Mouse (Mus musculus) hematopoietic stem cell, adult 5-6 weeks (primary cell): ENCODE results near the gene Dcbld2. TPM values are rescaled to one million over a fixed set of nuclear protein-coding genes. Genes with fewer than 3 reads are reported as not detected.
"Not testable (repeated sequence)": the region's sequence is repeated elsewhere in the genome, so short reads cannot be mapped to it uniquely, and the experiment has no call there.

ENCODE experiments used
- ATAC-seq, 2 experiments: fragments of 125-278 bp in 1 of 2; replicated peaks in 1 of 2; 2 replicates each; pipeline ENCODE4 v1.8.0; 2016 to 2017; ENCODE audit warnings: inconsistent platforms in 2 of 2, mild to moderate bottlenecking in 2 of 2, moderate number of reproducible peaks in 2 of 2, low read depth in 1 of 2, moderate TSS enrichment in 1 of 2; ENCODE audit not compliant: low FRiP score in 2 of 2, poor library complexity in 2 of 2, severe bottlenecking in 2 of 2, insufficient read depth in 1 of 2, low TSS enrichment in 1 of 2
- total RNA-seq: library from RNA; stranded (forward); fragments of 172-1452, 232-1000 nt; gene quantifications from 2 replicates; pipeline ENCODE4 v1.2.3, GENCODE M21; 2017

Dcbld2 gene
- total RNA-seq, 1 experiment from 2014 or later, result 0.94 TPM

DNA sequence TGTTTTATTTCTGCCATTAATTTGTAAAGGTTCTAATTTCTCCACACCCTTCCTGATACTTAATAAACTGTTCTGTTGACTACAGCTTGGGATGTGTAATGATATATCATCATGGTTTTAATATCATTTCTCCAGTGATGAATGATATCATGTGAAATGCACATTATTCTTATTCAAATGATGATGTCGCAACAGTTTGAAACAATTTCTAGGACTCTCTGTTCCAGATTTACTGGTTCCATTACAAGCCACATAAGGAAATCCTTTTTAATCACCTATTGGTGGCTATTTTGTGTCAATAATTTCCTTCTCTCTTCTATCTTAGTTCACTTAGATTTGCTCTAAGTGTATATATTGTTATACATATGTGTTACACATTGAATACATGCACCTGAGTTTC lies 24.1 kb downstream of the Dcbld2 start:
- ATAC-seq, result no peak

DNA sequence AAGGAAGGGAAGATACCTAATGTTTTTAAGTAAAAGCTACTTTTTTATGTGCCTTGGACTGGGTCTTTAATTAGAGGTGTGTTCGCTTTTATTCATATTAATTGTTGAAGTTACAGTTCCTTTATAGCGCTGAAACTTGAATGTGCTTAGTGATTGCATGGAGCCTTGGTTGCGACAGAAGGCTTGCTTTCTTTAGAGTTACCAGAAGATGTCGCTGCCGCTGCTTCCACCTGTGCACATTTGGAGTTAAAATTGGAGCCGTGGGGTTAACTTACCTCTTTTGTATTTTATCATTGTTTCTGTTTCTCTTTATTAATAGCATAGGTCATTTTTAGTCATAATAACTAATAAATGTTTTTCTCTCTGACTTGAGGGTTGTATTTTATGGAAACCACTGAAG lies 36.5 kb downstream of the Dcbld2 start:
- ATAC-seq, result peak in 1 of 2 experiments; percentile 49; a peak in 1 of 4 replicates

DNA sequence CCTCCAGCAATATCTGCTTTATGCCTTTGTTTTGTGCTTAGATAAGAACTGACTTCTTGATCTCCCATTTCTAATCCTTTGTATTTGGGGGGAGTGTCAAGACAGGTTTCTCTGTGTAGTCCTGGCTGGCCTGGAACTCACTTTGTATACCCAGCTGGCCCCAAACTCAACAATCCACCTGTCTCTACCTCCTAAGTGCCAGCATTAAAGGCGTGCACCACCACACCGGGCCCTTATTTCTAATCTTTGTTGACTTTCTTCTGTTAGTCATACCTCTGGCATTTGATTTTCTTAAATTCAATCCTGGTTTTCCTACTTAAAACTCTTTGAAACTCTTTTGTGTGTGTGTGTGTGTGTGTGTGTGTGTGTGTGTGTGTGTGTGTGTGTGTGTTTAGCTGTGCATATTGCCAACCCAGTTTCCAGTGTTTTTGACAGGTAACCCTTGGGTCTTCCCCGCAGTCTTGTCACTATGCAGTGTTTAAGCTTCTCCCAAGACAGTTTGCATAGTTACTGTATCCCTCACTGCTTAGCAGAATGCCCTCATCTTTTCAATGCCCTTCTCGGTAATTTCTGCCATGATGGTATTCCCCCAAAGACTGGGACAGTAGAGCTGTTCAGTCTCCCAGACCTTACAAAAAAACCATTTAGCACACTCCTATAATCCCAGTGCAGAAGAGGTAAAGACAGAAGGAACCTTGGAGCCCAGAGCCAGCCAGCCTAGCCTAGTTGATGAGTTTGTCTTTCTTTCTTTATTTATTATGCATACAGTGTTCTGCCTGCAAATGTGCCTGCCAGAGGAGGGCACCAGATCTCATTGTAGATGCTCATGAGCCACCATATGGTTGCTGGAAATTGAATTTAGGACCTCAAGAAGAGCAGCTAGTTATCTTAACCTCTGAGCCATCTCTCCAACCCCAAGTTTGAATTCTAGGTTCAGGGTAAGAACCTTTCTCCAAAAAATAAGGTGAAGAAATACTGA lies 38.3 kb downstream of the Dcbld2 start:
- ATAC-seq, result no peak

DNA sequence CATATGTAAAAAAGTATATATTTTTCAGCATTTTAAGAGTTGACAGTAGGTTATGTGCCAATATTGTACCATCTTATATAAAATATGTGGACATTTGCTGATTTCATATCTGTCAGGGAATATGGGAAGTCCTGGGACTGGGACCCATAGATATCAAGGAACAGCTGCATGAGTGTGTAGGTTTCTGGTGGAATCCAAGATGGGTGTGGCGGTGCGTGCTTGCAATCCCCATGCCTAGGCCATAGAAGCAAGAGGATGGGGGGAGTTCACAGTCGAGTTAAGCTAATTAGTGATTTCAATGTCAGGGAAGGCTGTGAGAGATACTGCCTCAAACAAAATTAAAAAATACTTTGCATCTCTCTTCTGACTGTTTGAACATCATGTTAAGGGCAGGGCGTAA lies 40.8 kb downstream of the Dcbld2 start:
- ATAC-seq, result no peak

DNA sequence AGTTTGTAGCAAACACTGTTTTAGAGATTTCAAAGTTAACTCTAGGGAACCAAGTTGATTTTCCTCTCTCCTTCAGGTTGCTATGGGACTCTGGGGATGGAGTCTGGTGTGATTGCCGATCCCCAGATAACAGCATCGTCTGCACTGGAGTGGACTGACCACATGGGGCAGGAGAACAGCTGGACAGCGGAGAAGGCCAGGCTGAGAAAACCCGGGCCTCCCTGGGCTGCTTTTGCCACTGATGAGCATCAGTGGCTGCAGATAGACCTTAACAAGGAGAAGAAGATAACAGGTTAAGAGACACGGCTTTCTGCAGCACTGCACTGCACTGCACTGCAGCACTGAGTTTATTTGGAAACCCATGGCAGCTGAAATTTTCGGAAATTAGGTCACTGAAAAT lies 42.4 kb downstream of the Dcbld2 start:
- ATAC-seq, result no peak

DNA sequence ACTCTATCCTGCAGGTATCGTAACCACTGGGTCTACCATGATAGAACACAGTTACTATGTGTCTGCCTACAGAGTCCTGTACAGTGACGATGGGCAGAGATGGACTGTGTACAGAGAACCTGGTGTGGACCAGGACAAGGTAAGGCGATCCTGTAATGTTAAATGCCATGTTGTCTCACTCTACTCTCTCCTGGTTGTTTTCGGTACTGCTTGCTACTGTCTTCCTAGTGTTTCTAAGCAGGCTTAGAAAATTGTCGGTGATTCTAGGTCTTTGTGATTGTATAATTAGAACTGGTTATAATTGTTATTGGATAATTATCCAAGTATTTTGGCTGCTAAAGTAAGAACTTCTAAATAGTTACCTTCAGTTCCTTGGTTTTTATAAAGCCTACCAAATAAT lies 43.4 kb downstream of the Dcbld2 start:
- ATAC-seq, result no peak

DNA sequence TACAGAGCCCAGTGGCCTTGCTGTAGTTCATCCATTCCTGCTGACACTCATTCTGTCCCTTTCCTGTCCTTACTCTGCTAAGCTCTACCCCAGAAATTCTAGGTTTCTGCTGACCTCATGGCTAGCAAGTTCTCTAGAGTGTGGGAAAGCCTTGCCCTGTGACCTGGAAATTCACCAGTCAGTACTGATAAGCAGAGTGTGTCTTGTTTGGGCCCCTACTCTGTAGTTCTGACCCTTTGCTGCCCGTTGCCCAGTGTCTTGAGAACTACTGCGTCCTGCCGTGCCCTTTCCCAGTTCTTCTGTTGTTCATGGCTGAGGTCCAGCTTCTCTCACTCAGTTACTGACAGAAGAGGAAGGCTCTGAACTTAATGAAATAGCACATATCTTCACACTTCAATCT lies 44.9 kb downstream of the Dcbld2 start:
- ATAC-seq, result no peak

DNA sequence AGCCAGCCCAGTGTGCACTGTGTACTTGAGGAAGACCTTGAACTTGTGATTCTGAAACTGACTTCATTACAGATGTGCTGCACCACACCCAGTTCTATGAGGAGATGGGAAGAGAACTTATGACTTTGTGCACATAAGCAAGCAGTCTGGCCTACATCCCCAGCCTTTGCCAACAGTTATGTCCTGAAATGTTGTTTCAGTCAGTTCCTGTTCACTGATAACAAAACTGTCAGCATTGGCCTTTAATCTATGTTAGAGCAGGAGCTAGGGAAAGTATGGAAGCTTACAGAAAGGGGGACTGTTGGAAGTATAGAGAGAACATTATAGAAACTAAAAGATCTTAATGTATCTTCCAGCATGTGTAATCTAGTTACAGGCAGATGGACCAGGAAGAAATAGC lies 45.6 kb downstream of the Dcbld2 start:
- ATAC-seq, result no peak

DNA sequence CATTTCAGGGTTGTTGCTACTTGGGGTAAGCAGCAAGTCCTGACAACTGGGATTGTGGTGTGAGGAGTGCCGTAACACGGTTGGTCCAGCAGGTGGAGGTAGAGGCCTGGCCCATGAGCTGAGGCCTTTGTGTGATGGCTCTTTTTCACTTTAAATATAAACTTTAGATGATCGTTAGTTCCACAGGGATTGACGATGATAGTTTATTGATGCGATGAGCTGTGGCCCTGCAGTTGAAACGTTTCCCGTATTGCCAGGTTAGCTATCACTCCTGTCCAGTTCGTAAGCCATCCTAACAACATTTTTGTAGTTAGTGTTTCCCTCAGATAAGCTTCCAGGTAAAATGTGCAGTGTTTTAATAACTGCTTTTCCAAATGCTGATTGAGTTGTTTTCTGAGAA lies 46.4 kb downstream of the Dcbld2 start:
- ATAC-seq, result peak; percentile 93 to 96

DNA sequence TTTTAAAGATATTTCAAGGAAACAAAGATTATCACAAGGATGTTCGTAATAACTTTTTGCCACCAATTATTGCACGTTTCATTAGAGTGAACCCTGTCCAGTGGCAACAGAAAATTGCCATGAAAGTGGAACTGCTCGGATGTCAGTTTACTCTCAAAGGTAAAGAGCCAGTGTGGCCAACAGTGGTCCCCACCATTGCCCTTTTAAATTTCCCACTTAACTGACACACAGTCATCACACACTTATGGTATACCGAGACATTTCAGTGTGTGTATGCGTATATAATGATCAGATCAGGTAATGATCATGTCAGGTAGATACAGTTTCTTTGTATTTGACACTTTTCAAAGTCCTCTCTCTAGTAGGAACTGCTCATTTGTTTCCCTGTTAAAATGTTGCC lies 46.9 kb downstream of the Dcbld2 start:
- no peak for ATAC-seq

DNA sequence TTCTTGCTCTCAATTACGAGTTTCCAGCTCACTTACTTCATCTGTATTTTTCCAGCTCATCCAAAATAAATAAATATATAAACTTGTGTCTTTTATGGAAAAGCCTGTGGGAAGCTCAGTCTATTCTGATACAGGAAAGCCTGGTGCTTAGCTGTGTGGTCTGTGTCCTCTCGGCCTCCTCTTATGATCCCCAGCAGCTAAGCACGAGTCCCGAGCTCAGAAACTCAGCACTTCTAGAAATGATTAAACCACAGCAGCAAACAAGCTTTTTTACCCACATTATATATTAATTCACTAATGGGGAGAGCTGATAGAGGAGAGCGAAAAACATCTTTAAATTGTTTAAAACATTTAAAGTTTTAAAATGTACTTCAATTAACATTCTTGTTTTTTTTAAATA lies 48.2 kb downstream of the Dcbld2 start:
- ATAC-seq, result no peak

DNA sequence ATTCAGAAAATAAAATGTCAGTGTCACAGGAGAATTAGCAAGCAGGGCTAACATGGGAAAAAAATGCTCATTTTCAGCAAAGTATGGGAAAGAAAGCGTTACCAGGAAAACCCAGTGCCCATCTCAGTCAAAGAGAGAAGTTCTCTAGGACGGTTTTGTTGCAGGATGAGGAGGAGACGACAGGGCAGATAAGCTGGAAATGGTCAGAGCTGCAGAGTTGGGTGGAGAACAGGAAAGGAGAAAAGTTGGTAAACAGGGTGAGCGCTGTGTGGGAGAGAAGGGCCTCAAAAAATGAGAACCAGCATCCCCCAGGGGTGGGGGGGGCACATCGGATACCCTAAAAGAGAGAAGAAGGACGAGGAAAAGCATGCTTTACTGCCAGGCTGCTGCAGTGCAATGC lies 48.7 kb downstream of the Dcbld2 start:
- ATAC-seq, result no peak

DNA sequence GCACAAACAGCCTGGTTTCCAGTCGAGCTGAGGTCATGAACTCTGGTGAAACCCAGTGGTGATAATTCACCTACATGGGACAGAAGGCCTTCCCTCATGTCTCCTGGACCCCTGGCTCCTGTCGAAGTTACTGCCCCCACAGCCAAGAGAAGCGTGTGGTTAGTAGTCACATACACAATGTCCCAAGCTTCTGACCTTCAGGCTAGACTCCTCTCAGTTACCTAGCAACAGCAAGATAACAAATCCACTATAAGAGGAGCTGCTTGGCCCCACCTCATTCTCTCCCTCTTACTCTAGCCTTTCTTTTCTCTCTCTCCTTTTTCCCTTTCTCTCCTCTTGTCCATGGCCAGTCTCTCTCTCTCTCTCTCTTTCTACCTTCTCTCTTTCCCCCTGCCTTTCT lies 51.7 kb downstream of the Dcbld2 start:
- ATAC-seq, result not testable (repeated sequence)

DNA sequence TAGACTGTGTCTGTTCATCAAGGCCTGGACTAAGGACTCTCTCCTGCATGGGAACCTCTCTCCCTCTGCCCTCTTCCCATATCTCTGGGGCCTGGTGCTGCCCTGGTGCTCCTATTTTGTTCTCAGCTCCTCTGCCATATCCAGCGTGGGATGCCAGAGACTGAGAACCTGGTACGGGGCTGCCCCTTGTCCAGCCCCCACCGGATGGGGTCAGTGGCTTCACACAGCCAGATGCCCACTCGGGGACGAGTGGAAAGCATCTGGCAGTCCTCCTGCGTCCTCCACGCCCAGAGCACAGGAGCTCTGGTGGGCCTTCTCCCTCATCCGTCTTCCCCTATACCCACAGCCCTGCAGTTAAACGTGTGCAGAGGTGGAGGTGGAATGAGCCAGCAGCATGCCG lies 52.1 kb downstream of the Dcbld2 start:
- no peak for ATAC-seq

DNA sequence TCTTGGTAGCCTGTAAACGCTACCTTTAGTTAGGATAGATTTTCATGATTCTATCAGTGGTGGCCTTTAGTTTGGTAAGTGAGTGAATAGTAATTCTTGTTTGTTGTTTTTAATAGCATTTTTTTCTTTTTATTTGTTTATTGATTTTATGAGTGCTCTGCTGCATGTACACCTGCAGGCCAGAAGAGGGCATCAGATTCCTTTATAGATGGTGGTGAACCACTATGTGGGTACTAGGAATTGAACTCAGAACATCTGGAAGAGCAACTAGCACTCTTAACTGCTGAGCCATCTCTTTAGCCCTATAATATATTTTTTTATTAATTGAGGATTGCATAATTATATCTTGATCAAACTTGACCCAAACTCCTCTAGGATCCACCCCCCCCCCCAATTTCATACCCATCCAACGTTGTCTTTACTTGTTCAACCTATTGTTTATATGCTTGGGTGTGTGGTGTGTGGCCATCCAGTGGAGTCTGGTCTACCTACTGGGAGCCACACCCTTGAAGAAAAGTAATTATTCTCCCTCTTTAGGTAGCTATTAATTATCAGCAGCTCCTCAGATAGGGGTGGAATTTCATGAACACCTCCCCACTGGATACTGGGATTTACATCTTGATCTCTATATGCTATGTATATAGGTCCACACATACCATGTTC lies 53.7 kb downstream of the Dcbld2 start:
- no peak for ATAC-seq

DNA sequence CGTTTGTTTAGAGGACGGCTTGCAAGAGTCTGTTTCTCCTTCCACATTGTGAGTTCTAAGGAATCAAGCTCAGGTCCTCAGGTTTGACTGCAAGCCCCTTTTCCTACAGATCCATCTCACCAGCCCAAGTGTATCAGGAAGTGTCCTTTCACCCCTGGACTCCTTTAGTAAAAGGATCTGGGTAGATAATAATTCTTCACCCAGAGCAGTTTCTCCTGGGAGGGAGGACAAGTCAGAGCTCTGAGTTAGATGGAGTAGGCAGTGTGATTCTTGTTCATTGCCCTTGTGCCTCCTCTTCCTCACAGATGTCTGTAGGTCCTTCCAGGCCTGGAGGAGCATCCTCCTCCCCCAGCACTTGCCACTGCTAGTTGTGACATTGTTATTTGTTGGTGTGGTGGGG lies 54.3 kb downstream of the Dcbld2 start:
- ATAC-seq, result no peak

DNA sequence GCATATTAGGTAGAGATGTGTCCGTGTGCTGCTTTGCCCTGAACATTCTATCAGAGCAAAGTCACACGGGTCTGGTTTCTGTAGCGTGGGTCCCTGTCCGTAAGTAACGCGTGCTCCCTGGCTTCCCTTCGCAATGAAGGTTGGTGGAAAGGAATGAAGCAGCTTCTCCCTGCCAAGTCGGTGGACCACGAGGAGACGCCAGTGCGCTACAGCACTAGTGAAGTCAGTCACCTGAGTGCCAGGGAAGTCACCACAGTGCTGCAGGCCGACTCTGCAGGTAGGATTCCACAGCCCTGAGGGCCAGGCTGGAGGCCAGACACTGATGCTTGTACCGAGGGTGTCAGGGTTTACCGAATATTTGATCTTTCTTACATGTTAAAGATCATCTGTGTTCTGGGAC lies 55.8 kb downstream of the Dcbld2 start:
- ATAC-seq, result no peak

DNA sequence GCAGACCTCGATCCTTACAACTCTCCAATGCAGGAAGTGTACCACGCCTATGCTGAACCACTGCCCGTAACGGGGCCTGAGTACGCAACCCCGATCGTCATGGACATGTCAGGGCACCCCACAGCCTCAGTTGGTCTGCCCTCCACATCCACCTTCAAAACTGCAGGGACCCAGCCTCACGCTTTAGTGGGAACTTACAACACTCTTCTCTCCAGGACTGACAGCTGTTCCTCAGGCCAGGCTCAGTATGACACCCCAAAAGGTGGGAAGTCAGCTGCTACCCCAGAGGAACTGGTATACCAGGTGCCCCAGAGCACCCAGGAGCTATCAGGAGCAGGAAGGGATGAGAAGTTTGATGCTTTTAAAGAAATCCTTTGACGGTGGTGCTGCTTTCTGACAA lies 57.2 kb downstream of the Dcbld2 start:
- ATAC-seq, result no peak

DNA sequence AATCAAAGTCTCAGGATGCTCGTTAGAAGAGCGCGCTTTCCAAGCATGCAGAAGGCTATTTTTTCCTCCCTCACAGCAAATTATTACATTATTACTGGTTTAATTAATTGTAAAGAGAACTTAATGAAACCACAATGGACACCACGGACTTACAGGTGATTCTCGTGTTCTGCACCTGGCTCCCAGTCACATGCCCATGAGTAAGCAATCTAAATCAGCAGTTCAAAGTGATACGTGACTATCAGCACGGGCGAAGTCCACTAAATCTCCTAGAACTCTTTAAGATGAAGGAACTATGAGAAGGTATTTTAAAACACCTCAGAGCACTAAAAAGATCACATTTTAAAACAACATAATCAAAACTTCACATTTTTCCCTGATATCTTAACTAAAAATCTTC lies 61.8 kb downstream of the Dcbld2 start:
- no peak for ATAC-seq
